ENCODE assay signal across 15 mouse cellular contexts in the genomic region with DNA sequence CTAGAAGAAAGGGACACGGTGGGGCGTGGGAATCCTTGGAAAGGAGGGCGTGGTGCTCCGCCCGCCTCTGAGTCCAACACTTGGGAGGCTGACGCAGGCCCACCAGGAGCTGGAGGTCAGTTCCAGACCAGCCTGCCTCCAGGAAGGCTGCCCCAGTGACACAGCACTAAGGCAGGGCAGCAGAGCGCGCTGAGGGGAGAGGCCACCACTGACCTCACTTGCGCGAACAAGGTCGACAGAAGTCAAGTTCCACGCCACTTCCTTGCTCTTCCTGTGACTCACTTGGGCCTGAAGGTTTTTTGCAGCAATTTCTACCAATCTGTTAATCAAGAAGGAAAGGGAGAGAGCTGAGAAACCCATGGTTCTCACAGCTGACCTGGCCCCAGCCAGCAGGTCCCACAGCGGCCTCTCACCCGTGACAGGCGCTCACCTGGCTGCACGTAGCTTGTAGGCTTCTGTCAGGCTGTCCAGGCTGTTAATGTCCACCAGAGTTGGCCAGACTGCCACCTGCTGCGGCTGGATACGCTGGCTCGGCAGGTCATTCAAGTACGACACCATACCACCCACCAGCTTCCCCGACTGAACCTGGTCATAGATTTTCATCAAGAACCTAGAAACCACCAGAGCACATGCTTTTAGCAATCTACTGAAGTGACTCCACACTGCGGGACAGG. TPM values are rescaled to one million over a fixed set of nuclear protein-coding genes. Genes with fewer than 3 reads are reported as not detected.
DNase-seq lines count a peak whose midpoint lies in the region; ATAC-seq and TF ChIP-seq lines count a peak whose summit lies in the region.
"Had no signal": no experiment of that assay in that cellular context is flagged by ENCODE, and none has a peak within 500 bp of the region (broad histone marks: within the 10 kb centered on the region; RNA-seq: fewer than 3 reads in every experiment).

No protein-coding gene starts in this region.

- no peak overlapping the region for H3K4me2 ChIP-seq in forebrain, embryonic 13.5 days
- H3K4me2 ChIP-seq in forebrain, embryonic 14.5 days (ENCODE audit: low read length) = no peak overlapping the region
- no peak overlapping the region for H3K4me2 ChIP-seq in kidney, embryonic 15.5 days
- no peak overlapping the region for H3K4me2 ChIP-seq in stomach, postnatal 0 days (replicated peaks; ENCODE audit: low read depth)
- H3K4me2 ChIP-seq: limb, embryonic 13.5 days; neural tube, embryonic 12.5 days; stomach, embryonic 15.5 days had no signal

- H3K36me3 ChIP-seq in forebrain, embryonic 13.5 days (ENCODE audit: poor library complexity, severe bottlenecking) = peaks cover 85% of the 10 kb centered on the region
- H3K36me3 ChIP-seq in forebrain, embryonic 14.5 days (ENCODE audit: control insufficient read depth, insufficient read depth, low read length) = peaks cover 83% of the 10 kb centered on the region
- H3K36me3 ChIP-seq in kidney, embryonic 15.5 days = peaks cover 77% of the 10 kb centered on the region
- H3K36me3 ChIP-seq in stomach, postnatal 0 days (ENCODE audit: control insufficient read depth, insufficient read depth, low read length) = peaks cover 28% of the 10 kb centered on the region

- no peaks in the 10 kb centered on the region for H3K27me3 ChIP-seq in forebrain, embryonic 13.5 days
- no peaks in the 10 kb centered on the region for H3K27me3 ChIP-seq in forebrain, embryonic 14.5 days (replicated peaks; ENCODE audit: control insufficient read depth, insufficient read depth, low read length)
- no peaks in the 10 kb centered on the region for H3K27me3 ChIP-seq in kidney, embryonic 15.5 days
- H3K27me3 ChIP-seq in stomach, postnatal 0 days (ENCODE audit: control insufficient read depth, insufficient read depth, low read length) = no peaks in the 10 kb centered on the region
- H3K27me3 ChIP-seq: CH12.LX; limb, embryonic 13.5 days; neural tube, embryonic 12.5 days; stomach, embryonic 15.5 days had no signal

- ATAC-seq in forebrain, embryonic 13.5 days = no peak
- no peak for ATAC-seq in forebrain, embryonic 14.5 days
- ATAC-seq in kidney, embryonic 15.5 days (replicated peaks; ENCODE audit: low FRiP score) = peak; percentile 85
- ATAC-seq in stomach, postnatal 0 days (ENCODE audit: low FRiP score, low TSS enrichment) = peak; percentile 68

- no peak overlapping the region for H3K27ac ChIP-seq in forebrain, embryonic 13.5 days
- H3K27ac ChIP-seq in forebrain, embryonic 14.5 days (ENCODE audit: low read depth, low read length) = no peak overlapping the region
- no peak overlapping the region for H3K27ac ChIP-seq in bone marrow, adult 2 months (ENCODE audit: control insufficient read depth, insufficient read depth, low read depth, low read length, poor library complexity)
- peak overlapping the region; percentile 86 for H3K27ac ChIP-seq in kidney, embryonic 15.5 days
- peak overlapping the region; percentile 49 for H3K27ac ChIP-seq in stomach, postnatal 0 days (replicated peaks)
- H3K27ac ChIP-seq: limb, embryonic 13.5 days; neural tube, embryonic 12.5 days; stomach, embryonic 15.5 days had no signal

- H3K4me1 ChIP-seq in forebrain, embryonic 13.5 days = no peaks in the 10 kb centered on the region
- no peaks in the 10 kb centered on the region for H3K4me1 ChIP-seq in forebrain, embryonic 14.5 days (ENCODE audit: control insufficient read depth, insufficient read depth, low read length)
- no peaks in the 10 kb centered on the region for H3K4me1 ChIP-seq in bone marrow, adult 2 months (ENCODE audit: control insufficient read depth, insufficient read depth, low read length)
- H3K4me1 ChIP-seq in kidney, embryonic 15.5 days = peaks cover 17% of the 10 kb centered on the region
- H3K4me1 ChIP-seq in stomach, postnatal 0 days (replicated peaks; ENCODE audit: control insufficient read depth, insufficient read depth) = no peaks in the 10 kb centered on the region
- H3K4me1 ChIP-seq: limb, embryonic 13.5 days; neural tube, embryonic 12.5 days; stomach, embryonic 15.5 days had no signal

- no peak overlapping the region for H3K4me3 ChIP-seq in forebrain, embryonic 13.5 days
- H3K4me3 ChIP-seq in forebrain, embryonic 14.5 days (ENCODE audit: low read depth, low read length) = no peak overlapping the region
- no peak overlapping the region for H3K4me3 ChIP-seq in bone marrow, adult 2 months (replicated peaks; ENCODE audit: control insufficient read depth, low read depth, low read length)
- no peak overlapping the region for H3K4me3 ChIP-seq in kidney, embryonic 15.5 days (replicated peaks)
- no peak overlapping the region for H3K4me3 ChIP-seq in stomach, postnatal 0 days (ENCODE audit: low read depth, low read length)
- H3K4me3 ChIP-seq: limb, embryonic 13.5 days; neural tube, embryonic 12.5 days; stomach, embryonic 15.5 days had no signal

- 96% methylated on average over 22 of the region's 22 CpGs for WGBS in forebrain, embryonic 13.5 days
- WGBS in forebrain, embryonic 14.5 days = 92% methylated on average over 22 of the region's 22 CpGs
- 92% methylated on average over 22 of the region's 22 CpGs for WGBS in bone marrow, adult 2 months
- 66% methylated on average over 22 of the region's 22 CpGs for WGBS in kidney, embryonic 15.5 days
- WGBS in stomach, postnatal 0 days = 80% methylated on average over 19 of the region's 22 CpGs

- no peak for DNase-seq in forebrain, embryonic 14.5 days (ENCODE audit: low spot score)
- DNase-seq in stomach, postnatal 0 days (ENCODE audit: low spot score) = peak; percentile 55
- DNase-seq in cerebellum, adult 18-20 months = no peak
- DNase-seq in ovary, adult 18-20 months (ENCODE audit: low spot score) = no peak
- no peak for DNase-seq in cerebellum, postnatal 25 days
- DNase-seq: heart, adult 11 months; heart, postnatal 4 days; layer of hippocampus, adult 9-11 months had no signal

- 0 out of 2 replicates have a peak overlapping the region, but pooled peaks have one; percentile 12 for H3K9ac ChIP-seq in forebrain, embryonic 13.5 days
- H3K9ac ChIP-seq in forebrain, embryonic 14.5 days (ENCODE audit: low read length) = no peak overlapping the region
- no peak overlapping the region; the same call in 1 of the 2 replicates for H3K9ac ChIP-seq in kidney, embryonic 15.5 days
- no peak overlapping the region for H3K9ac ChIP-seq in stomach, postnatal 0 days (ENCODE audit: low read length)
- H3K9ac ChIP-seq: limb, embryonic 13.5 days; neural tube, embryonic 12.5 days; stomach, embryonic 15.5 days had no signal

- TF ChIP-seq CTCF in bone marrow, adult 2 months (IDR thresholded peaks at IDR 0.05; ENCODE audit: control insufficient read depth, insufficient read depth, low read length) = no peak
- TF ChIP-seq CTCF in stomach, postnatal 0 days (IDR thresholded peaks at IDR 0.05; ENCODE audit: low read depth) = no peak

- peak; percentile 9; the same call in 1 of the 2 replicates for TF ChIP-seq POLR2A in bone marrow, adult 2 months (IDR thresholded peaks at IDR 0.05; ENCODE audit: borderline replicate concordance, control insufficient read depth, low read depth, low read length)

- no peak for TF ChIP-seq EP300 in stomach, postnatal 0 days (optimal IDR thresholded peaks at IDR 0.05)

- H3K9me3 ChIP-seq in forebrain, embryonic 13.5 days (replicated peaks) = no peaks in the 10 kb centered on the region
- no peaks in the 10 kb centered on the region for H3K9me3 ChIP-seq in forebrain, embryonic 14.5 days (replicated peaks; ENCODE audit: control insufficient read depth, low read length)
- H3K9me3 ChIP-seq in kidney, embryonic 15.5 days (replicated peaks) = no peaks in the 10 kb centered on the region
- H3K9me3 ChIP-seq in stomach, postnatal 0 days (ENCODE audit: control insufficient read depth, low read length) = no peaks in the 10 kb centered on the region
- H3K9me3 ChIP-seq: limb, embryonic 13.5 days; neural tube, embryonic 12.5 days; stomach, embryonic 15.5 days had no signal

RNA-seq across cellular contexts. Expression of a gene that starts 6.9 kb away (rescaled TPM):
- polyA plus RNA-seq in forebrain, embryonic 13.5 days (2015; fragmentation: Nextera tagmentation; extraction: Ambion mirVana) = 58.5 and 71.5 TPM in 2 replicates
- 25.9 and 44.4 TPM in 2 replicates for polyA plus RNA-seq in forebrain, embryonic 14.5 days (2014; fragmentation: Nextera tagmentation; extraction: Ambion mirVana)
- 10.8 and 16.1 TPM in 2 replicates for polyA plus RNA-seq in bone marrow, adult 2 months (2011; ENCODE audit: insufficient read depth, insufficient read length, low replicate concordance, missing spikeins)
- polyA plus RNA-seq in kidney, embryonic 15.5 days (2015; fragmentation: Nextera tagmentation; extraction: Ambion mirVana) = 37.4 and 41.4 TPM in 2 replicates
- 8.0 and 8.8 TPM in 2 replicates for polyA plus RNA-seq in stomach, postnatal 0 days (2015; fragmentation: Nextera tagmentation; extraction: Ambion mirVana)

RNA-seq across cellular contexts. Expression of a gene that starts 23.7 kb away (rescaled TPM):
- 75.3 and 81.6 TPM in 2 replicates for polyA plus RNA-seq in forebrain, embryonic 13.5 days (2015; fragmentation: Nextera tagmentation; extraction: Ambion mirVana)
- 81.8 and 83.2 TPM in 2 replicates for polyA plus RNA-seq in forebrain, embryonic 14.5 days (2014; fragmentation: Nextera tagmentation; extraction: Ambion mirVana)
- 20.2 and 30.0 TPM in 2 replicates for polyA plus RNA-seq in bone marrow, adult 2 months (2011; ENCODE audit: insufficient read depth, insufficient read length, low replicate concordance, missing spikeins)
- polyA plus RNA-seq in kidney, embryonic 15.5 days (2015; fragmentation: Nextera tagmentation; extraction: Ambion mirVana) = 75.6 and 79.4 TPM in 2 replicates
- 51.9 and 52.6 TPM in 2 replicates for polyA plus RNA-seq in stomach, postnatal 0 days (2015; fragmentation: Nextera tagmentation; extraction: Ambion mirVana)

RNA-seq across cellular contexts. Expression of a gene that starts 23.9 kb away (rescaled TPM):
- polyA plus RNA-seq in forebrain, embryonic 13.5 days (2015; fragmentation: Nextera tagmentation; extraction: Ambion mirVana) = 35.0 and 43.3 TPM in 2 replicates
- polyA plus RNA-seq in forebrain, embryonic 14.5 days (2014; fragmentation: Nextera tagmentation; extraction: Ambion mirVana) = 48.1 and 56.3 TPM in 2 replicates
- 9.8 and 20.0 TPM in 2 replicates for polyA plus RNA-seq in bone marrow, adult 2 months (2011; ENCODE audit: insufficient read depth, insufficient read length, low replicate concordance, missing spikeins)
- 32.6 and 35.9 TPM in 2 replicates for polyA plus RNA-seq in kidney, embryonic 15.5 days (2015; fragmentation: Nextera tagmentation; extraction: Ambion mirVana)
- 207 and 211 TPM in 2 replicates for polyA plus RNA-seq in stomach, postnatal 0 days (2015; fragmentation: Nextera tagmentation; extraction: Ambion mirVana)

RNA-seq across cellular contexts. Expression of a gene that starts 36.2 kb away (rescaled TPM):
- 79.8 and 86.1 TPM in 2 replicates for polyA plus RNA-seq in forebrain, embryonic 13.5 days (2015; fragmentation: Nextera tagmentation; extraction: Ambion mirVana)
- 79.6 and 83.4 TPM in 2 replicates for polyA plus RNA-seq in forebrain, embryonic 14.5 days (2014; fragmentation: Nextera tagmentation; extraction: Ambion mirVana)
- 28.0 and 38.3 TPM in 2 replicates for polyA plus RNA-seq in bone marrow, adult 2 months (2011; ENCODE audit: insufficient read depth, insufficient read length, low replicate concordance, missing spikeins)
- polyA plus RNA-seq in kidney, embryonic 15.5 days (2015; fragmentation: Nextera tagmentation; extraction: Ambion mirVana) = 102 and 112 TPM in 2 replicates
- polyA plus RNA-seq in stomach, postnatal 0 days (2015; fragmentation: Nextera tagmentation; extraction: Ambion mirVana) = 49.5 and 50.2 TPM in 2 replicates

RNA-seq across cellular contexts. Expression of a gene that starts 44.0 kb away (rescaled TPM):
- 1.2 and 1.6 TPM in 2 replicates for polyA plus RNA-seq in forebrain, embryonic 13.5 days (2015; fragmentation: Nextera tagmentation; extraction: Ambion mirVana)
- 0.97 and 1.1 TPM in 2 replicates for polyA plus RNA-seq in forebrain, embryonic 14.5 days (2014; fragmentation: Nextera tagmentation; extraction: Ambion mirVana)
- 5.2 and 8.2 TPM in 2 replicates for polyA plus RNA-seq in bone marrow, adult 2 months (2011; ENCODE audit: insufficient read depth, insufficient read length, low replicate concordance, missing spikeins)
- polyA plus RNA-seq in kidney, embryonic 15.5 days (2015; fragmentation: Nextera tagmentation; extraction: Ambion mirVana) = 4.5 and 5.4 TPM in 2 replicates
- 3.3 and 4.1 TPM in 2 replicates for polyA plus RNA-seq in stomach, postnatal 0 days (2015; fragmentation: Nextera tagmentation; extraction: Ambion mirVana)

Comparison
In these comparisons a context has a peak if more than half of its experiments do, and no peak if none do; other contexts are left out.
1. ATAC-seq: peak in kidney, embryonic 15.5 days (single experiment) and stomach, postnatal 0 days (single experiment); none in forebrain, embryonic 13.5 days (single experiment) and forebrain, embryonic 14.5 days (single experiment).
2. H3K27ac ChIP-seq: peak in kidney, embryonic 15.5 days (single experiment) and stomach, postnatal 0 days (single experiment); none in forebrain, embryonic 13.5 days (single experiment), forebrain, embryonic 14.5 days (single experiment) and bone marrow, adult 2 months (single experiment).